Mouse (Mus musculus): ENCODE results near the gene Runx2. TPM values are rescaled to one million over a fixed set of nuclear protein-coding genes. Genes with fewer than 3 reads are reported as not detected.

Runx2 gene
- polyA plus RNA-seq, 1 experiment from 2014 or later = 0.41 TPM

DNA sequence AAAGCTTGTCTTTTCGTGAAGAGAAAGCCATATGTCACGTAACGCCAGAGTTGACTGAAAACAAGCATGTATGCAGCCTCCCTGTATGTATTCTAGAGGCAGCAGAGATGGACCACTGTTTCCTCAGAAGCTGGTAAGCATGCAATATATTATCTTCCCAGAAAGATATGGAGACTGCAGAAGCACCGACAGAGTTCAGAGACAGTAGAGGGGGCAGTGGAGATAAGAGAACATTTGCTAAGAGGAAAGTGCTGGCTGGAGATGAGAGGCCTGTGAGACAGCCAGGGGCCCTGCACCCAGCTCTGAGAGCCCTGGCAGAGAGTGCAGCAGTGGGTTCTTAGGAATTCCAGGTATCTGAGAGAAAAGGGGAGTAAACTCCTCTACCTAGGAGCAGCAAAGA is 182.3 kb downstream of the Runx2 start:
- H3K36me3 ChIP-seq (ENCODE audit: control insufficient read depth, insufficient read depth) = no peaks in the 10 kb centered on the region
- H3K9me3 ChIP-seq (ENCODE audit: control insufficient read depth, low read length) = no peaks in the 10 kb centered on the region
- H3K4me3 ChIP-seq (replicated peaks; ENCODE audit: low read length) = no peak overlapping the region
- H3K4me1 ChIP-seq (replicated peaks; ENCODE audit: control insufficient read depth, insufficient read depth, low read length) = 0 out of 2 replicates have a peak, but pooled peaks cover 4% of the 10 kb centered on the region
- H3K27me3 ChIP-seq (replicated peaks; ENCODE audit: control insufficient read depth, insufficient read depth, low read length) = no peaks in the 10 kb centered on the region
- no peak overlapping the region for H3K27ac ChIP-seq (ENCODE audit: low read length)
- WGBS = 81% methylated on average over 4 of the region's 4 CpGs
- H3K9ac ChIP-seq (replicated peaks; ENCODE audit: low read depth, low read length) = no peak overlapping the region
- no peak for ATAC-seq
- no peak overlapping the region for H3K4me2 ChIP-seq (ENCODE audit: low read length)

DNA sequence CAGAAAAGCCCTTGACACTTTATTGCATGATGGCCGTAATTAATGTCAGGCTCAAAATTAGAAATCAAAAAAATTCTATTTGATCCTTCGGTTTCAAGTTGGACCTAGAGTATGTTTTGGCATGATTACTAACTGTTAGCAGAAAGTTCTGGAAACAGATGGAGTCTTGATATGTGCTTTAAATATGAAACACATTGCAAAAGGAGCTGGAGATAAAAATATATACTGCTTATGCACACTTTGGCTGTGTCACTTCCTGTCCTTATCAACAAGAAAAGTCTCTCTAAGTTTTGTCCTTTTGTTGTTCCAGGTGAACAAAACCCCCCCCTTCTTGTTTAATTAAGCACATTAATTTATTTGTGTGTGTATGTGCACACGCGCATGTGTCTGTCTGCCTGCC is 183.0 kb downstream of the Runx2 start:
- no peaks in the 10 kb centered on the region for H3K9me3 ChIP-seq (ENCODE audit: control insufficient read depth, low read length)
- no peak overlapping the region for H3K9ac ChIP-seq (replicated peaks; ENCODE audit: low read depth, low read length)
- H3K4me3 ChIP-seq (replicated peaks; ENCODE audit: low read length) = no peak overlapping the region
- H3K27ac ChIP-seq (ENCODE audit: low read length) = no peak overlapping the region
- no peak overlapping the region for H3K4me2 ChIP-seq (ENCODE audit: low read length)
- H3K4me1 ChIP-seq (replicated peaks; ENCODE audit: control insufficient read depth, insufficient read depth, low read length) = 0 out of 2 replicates have a peak, but pooled peaks cover 4% of the 10 kb centered on the region
- no peaks in the 10 kb centered on the region for H3K27me3 ChIP-seq (replicated peaks; ENCODE audit: control insufficient read depth, insufficient read depth, low read length)
- 0 out of 2 replicates have a peak, but pooled peaks have one; percentile 44 for ATAC-seq
- WGBS = 85% methylated on average over 4 of the region's 4 CpGs
- H3K36me3 ChIP-seq (ENCODE audit: control insufficient read depth, insufficient read depth) = no peaks in the 10 kb centered on the region

DNA sequence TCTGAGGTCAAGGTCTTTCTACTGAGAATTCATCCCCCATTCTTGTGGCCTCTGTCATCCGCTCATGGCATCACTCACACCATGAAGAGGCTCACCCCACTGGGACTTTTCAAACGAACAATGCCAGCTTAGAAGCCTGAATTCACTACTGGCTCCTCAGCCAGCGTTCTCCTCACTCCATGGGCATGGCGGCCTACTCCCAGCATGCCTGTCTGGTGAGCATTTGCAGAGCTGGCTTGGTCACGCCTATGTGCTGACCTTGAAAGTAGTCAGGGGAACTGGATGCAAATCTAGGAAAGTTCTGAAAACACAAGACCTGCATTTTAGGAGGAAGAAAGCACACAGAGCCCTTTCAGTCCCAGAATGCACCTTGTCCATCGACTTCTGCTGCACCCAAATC is 187.3 kb downstream of the Runx2 start:
- no peaks in the 10 kb centered on the region for H3K9me3 ChIP-seq (ENCODE audit: control insufficient read depth, low read length)
- no peak overlapping the region for H3K9ac ChIP-seq (replicated peaks; ENCODE audit: low read depth, low read length)
- 0 out of 2 replicates have a peak, but pooled peaks cover 4% of the 10 kb centered on the region for H3K4me1 ChIP-seq (replicated peaks; ENCODE audit: control insufficient read depth, insufficient read depth, low read length)
- H3K27ac ChIP-seq (ENCODE audit: low read length) = no peak overlapping the region
- WGBS = 85% methylated on average over 6 of the region's 6 CpGs
- no peak for ATAC-seq
- no peak overlapping the region for H3K4me2 ChIP-seq (ENCODE audit: low read length)
- no peaks in the 10 kb centered on the region for H3K27me3 ChIP-seq (replicated peaks; ENCODE audit: control insufficient read depth, insufficient read depth, low read length)
- no peak overlapping the region for H3K4me3 ChIP-seq (replicated peaks; ENCODE audit: low read length)
- no peaks in the 10 kb centered on the region for H3K36me3 ChIP-seq (ENCODE audit: control insufficient read depth, insufficient read depth)

DNA sequence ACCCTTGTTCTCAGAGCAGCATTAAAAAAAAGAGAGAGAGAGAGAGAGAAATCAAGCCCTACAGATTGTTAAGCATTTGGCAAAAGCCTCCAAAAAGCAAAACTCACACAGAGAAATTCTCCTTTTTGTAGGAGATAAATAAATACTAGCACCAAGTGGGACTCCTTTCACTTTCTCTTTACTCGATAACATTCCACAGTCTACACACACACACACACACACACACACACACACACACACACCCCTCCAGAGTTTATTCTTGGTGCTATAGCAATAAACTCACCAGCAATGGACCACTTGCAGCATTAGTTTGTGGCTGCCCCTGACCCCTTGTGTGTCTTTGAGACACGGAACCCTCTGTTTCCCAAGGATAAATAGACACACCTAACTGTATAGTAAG is 190.9 kb downstream of the Runx2 start:
- H3K27me3 ChIP-seq (replicated peaks; ENCODE audit: control insufficient read depth, insufficient read depth, low read length) = no peaks in the 10 kb centered on the region
- 0 out of 2 replicates have a peak, but pooled peaks cover under 1% of the 10 kb centered on the region for H3K4me1 ChIP-seq (replicated peaks; ENCODE audit: control insufficient read depth, insufficient read depth, low read length)
- no peak for ATAC-seq
- no peak overlapping the region for H3K9ac ChIP-seq (replicated peaks; ENCODE audit: low read depth, low read length)
- WGBS = 86% methylated on average over 2 of the region's 2 CpGs
- H3K4me3 ChIP-seq (replicated peaks; ENCODE audit: low read length) = no peak overlapping the region
- no peak overlapping the region for H3K27ac ChIP-seq (ENCODE audit: low read length)
- H3K4me2 ChIP-seq (ENCODE audit: low read length) = no peak overlapping the region
- H3K9me3 ChIP-seq (ENCODE audit: control insufficient read depth, low read length) = no peaks in the 10 kb centered on the region
- no peaks in the 10 kb centered on the region for H3K36me3 ChIP-seq (ENCODE audit: control insufficient read depth, insufficient read depth)

DNA sequence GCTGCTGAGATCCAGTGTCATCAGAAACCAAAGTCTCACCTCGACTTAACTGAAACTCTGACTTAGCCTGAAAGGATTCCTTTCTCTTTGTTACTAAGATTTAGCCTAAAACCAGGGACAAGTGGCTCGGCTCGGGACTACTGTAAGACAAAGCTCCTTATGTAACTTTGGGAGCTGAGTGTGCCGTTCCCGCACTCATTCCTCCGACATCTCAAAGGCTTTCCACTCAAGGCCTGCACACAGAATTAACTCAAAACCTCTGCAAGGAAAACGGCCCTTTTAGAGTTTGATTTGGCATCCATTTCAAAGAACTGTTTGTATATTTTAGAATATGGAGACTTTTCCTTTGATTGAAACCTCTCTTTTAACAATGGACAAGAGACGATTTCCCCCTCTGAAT is 191.3 kb downstream of the Runx2 start:
- H3K9me3 ChIP-seq (ENCODE audit: control insufficient read depth, low read length) = no peaks in the 10 kb centered on the region
- 37% methylated on average over 8 of the region's 8 CpGs for WGBS
- 0 out of 2 replicates have a peak, but pooled peaks cover 2% of the 10 kb centered on the region for H3K4me1 ChIP-seq (replicated peaks; ENCODE audit: control insufficient read depth, insufficient read depth, low read length)
- no peak overlapping the region for H3K9ac ChIP-seq (replicated peaks; ENCODE audit: low read depth, low read length)
- H3K36me3 ChIP-seq (ENCODE audit: control insufficient read depth, insufficient read depth) = no peaks in the 10 kb centered on the region
- H3K27me3 ChIP-seq (replicated peaks; ENCODE audit: control insufficient read depth, insufficient read depth, low read length) = no peaks in the 10 kb centered on the region
- ATAC-seq = no peak
- no peak overlapping the region for H3K4me3 ChIP-seq (replicated peaks; ENCODE audit: low read length)
- H3K27ac ChIP-seq (ENCODE audit: low read length) = no peak overlapping the region
- no peak overlapping the region for H3K4me2 ChIP-seq (ENCODE audit: low read length)

DNA sequence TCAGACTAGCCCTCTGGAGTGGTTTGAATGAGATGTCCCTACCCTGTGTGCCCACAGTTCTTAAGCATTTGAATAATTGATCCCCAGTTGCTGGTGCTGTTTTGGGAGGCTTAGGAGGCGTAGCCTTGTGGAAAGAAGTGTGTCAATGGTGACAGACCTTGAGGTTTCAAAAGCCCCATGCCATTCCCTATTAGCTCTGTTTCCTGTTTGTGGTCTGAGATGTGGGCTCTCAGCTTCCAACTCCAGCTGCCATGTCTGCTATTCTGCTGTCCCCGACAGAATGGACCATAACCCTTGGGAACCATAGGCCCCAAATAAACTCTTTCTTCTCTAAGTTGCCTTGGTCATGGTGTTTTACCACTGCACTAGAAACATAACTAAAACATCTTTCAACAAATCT is 194.1 kb downstream of the Runx2 start:
- no peak overlapping the region for H3K9ac ChIP-seq (replicated peaks; ENCODE audit: low read depth, low read length)
- H3K4me3 ChIP-seq (replicated peaks; ENCODE audit: low read length) = no peak overlapping the region
- no peaks in the 10 kb centered on the region for H3K27me3 ChIP-seq (replicated peaks; ENCODE audit: control insufficient read depth, insufficient read depth, low read length)
- peaks cover 7% of the 10 kb centered on the region; the same call in 1 of the 2 replicates for H3K4me1 ChIP-seq (replicated peaks; ENCODE audit: control insufficient read depth, insufficient read depth, low read length)
- H3K27ac ChIP-seq (ENCODE audit: low read length) = no peak overlapping the region
- ATAC-seq = no peak
- H3K9me3 ChIP-seq (ENCODE audit: control insufficient read depth, low read length) = no peaks in the 10 kb centered on the region
- 95% methylated on average over 2 of the region's 2 CpGs for WGBS
- H3K36me3 ChIP-seq (ENCODE audit: control insufficient read depth, insufficient read depth) = no peaks in the 10 kb centered on the region
- H3K4me2 ChIP-seq (ENCODE audit: low read length) = no peak overlapping the region

DNA sequence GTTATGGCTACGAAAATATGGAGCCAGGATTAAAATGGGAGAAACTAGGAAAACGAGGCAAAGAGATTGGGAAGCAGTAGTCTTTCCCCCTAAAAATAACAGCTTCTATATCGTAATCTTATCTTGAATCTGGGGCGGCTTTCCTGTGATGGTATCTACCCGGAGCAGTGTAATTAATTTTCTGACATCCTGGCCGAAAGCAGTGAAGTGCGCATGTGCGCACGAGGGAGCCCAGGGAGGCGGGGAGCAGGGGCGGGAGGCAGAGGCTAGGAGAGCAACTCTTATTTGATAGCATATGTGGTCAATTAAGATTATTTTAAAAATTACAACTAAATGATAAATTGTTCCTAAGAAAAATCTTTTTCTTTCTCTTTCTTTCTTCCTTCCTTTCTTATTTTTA is 195.9 kb downstream of the Runx2 start:
- Histone ChIP-seq H3K4me1 (replicated peaks; ENCODE audit: control insufficient read depth, insufficient read depth, low read length) (peaks cover 14% of the 10 kb centered on the region), H3K4me2 (ENCODE audit: low read length) (peak overlapping the region; percentile 2; the same call in 1 of the 2 replicates), H3K4me3 (replicated peaks; ENCODE audit: low read length) (no peak overlapping the region), H3K36me3 (ENCODE audit: control insufficient read depth, insufficient read depth) (no peaks in the 10 kb centered on the region), H3K9ac (replicated peaks; ENCODE audit: low read depth, low read length) (no peak overlapping the region), H3K27me3 (replicated peaks; ENCODE audit: control insufficient read depth, insufficient read depth, low read length) (no peaks in the 10 kb centered on the region), H3K9me3 (ENCODE audit: control insufficient read depth, low read length) (no peaks in the 10 kb centered on the region), H3K27ac (ENCODE audit: low read length) (0 out of 2 replicates have a peak overlapping the region, but pooled peaks have one; percentile 20)
- 52% methylated on average over 11 of the region's 11 CpGs for WGBS
- ATAC-seq = peak; percentile 53

DNA sequence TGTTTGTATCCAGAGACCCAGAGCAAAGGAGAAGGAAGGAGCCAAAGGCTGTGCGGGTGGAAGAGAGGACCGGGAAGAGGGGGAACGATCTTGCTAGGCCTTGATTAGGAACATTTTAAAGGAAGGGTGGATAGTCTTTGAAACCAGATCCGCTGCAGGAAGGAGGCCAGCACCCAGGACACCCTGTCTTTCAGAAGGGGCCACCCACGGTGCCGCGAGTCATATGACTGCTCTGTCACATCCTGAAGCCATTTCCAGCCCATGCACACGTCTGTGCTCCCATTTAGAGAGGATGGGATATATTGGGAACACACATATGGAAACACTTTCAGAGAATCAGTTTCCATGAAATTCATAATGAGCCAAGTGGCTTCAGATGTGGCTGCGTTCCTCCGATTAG is 196.4 kb downstream of the Runx2 start:
- peak; percentile 41 for ATAC-seq
- Histone ChIP-seq H3K9ac (replicated peaks; ENCODE audit: low read depth, low read length) (no peak overlapping the region), H3K9me3 (ENCODE audit: control insufficient read depth, low read length) (no peaks in the 10 kb centered on the region), H3K4me1 (replicated peaks; ENCODE audit: control insufficient read depth, insufficient read depth, low read length) (peaks cover 14% of the 10 kb centered on the region), H3K27ac (ENCODE audit: low read length) (peak overlapping the region; percentile 60), H3K4me3 (replicated peaks; ENCODE audit: low read length) (no peak overlapping the region), H3K36me3 (ENCODE audit: control insufficient read depth, insufficient read depth) (no peaks in the 10 kb centered on the region), H3K4me2 (ENCODE audit: low read length) (peak overlapping the region; percentile 16; the same call in 1 of the 2 replicates), H3K27me3 (replicated peaks; ENCODE audit: control insufficient read depth, insufficient read depth, low read length) (no peaks in the 10 kb centered on the region)
- 56% methylated on average over 10 of the region's 10 CpGs for WGBS

DNA sequence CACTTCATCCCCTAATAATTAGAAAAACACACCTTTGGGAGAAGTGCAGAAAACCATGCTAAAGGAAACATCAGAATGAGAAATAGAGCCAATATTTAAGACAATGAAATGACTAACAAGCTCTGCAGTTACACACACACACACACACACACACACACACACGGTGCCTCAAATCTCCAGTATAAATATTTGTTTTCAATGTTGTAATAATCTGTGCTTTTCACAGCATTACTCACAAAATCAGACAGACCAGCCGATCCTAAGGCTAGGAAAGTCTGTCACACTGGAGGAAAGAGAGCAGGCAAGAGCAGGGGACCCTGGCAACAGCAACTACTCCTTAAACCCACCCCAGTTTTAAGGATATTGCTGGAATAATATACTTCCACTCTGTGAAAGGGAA is 196.9 kb downstream of the Runx2 start:
- WGBS = 64% methylated on average over 2 of the region's 2 CpGs
- Histone ChIP-seq H3K27ac (ENCODE audit: low read length) (peak overlapping the region; percentile 60), H3K36me3 (ENCODE audit: control insufficient read depth, insufficient read depth) (no peaks in the 10 kb centered on the region), H3K4me1 (replicated peaks; ENCODE audit: control insufficient read depth, insufficient read depth, low read length) (peaks cover 14% of the 10 kb centered on the region), H3K4me2 (ENCODE audit: low read length) (peak overlapping the region; percentile 16; the same call in 1 of the 2 replicates), H3K4me3 (replicated peaks; ENCODE audit: low read length) (no peak overlapping the region), H3K9me3 (ENCODE audit: control insufficient read depth, low read length) (no peaks in the 10 kb centered on the region), H3K9ac (replicated peaks; ENCODE audit: low read depth, low read length) (no peak overlapping the region), H3K27me3 (replicated peaks; ENCODE audit: control insufficient read depth, insufficient read depth, low read length) (no peaks in the 10 kb centered on the region)
- no peak; the same call in 1 of the 2 replicates for ATAC-seq
